Mouse (Mus musculus) heart, postnatal 0 days (tissue): Measurements from ENCODE around the gene Axin1. TPM values are rescaled to one million over a fixed set of nuclear protein-coding genes. Genes with fewer than 3 reads are reported as not detected.
A peak's percentile ranks its signal among the peaks of the same experiment; 100 is the strongest.

Experiments
- ATAC-seq: fragments of 200-750 bp; cut with Nextera tagmentation; 2 replicates; pipeline ENCODE4 v1.8.0; 2017; ENCODE audit warnings: low read depth, moderate number of reproducible peaks, moderate library complexity; ENCODE audit not compliant: insufficient read depth
- DNase-seq: peaks from one replicate; pipeline ENCODE4 v3.0.0-alpha.2; 2016; ENCODE audit warnings: low spot score
- H3K27ac ChIP-seq: fragments of 300-500 bp; sonication (generic); 2 replicates; pipeline ENCODE4 v1.5.1; 2014; ENCODE audit warnings: low read depth, mild to moderate bottlenecking
- H3K27me3 ChIP-seq: fragments of 300-500 bp; sonication (generic); 2 replicates; pipeline ENCODE4 v1.6.1; 2014; ENCODE audit warnings: low read length, mixed read lengths; ENCODE audit not compliant: control insufficient read depth, insufficient read depth
- H3K36me3 ChIP-seq: fragments of 300-500 bp; sonication (generic); replicated peaks from 2 replicates; pipeline ENCODE4 v1.6.1; 2014; ENCODE audit warnings: low read length, mixed read lengths; ENCODE audit not compliant: control insufficient read depth, insufficient read depth
- H3K4me1 ChIP-seq: fragments of 300-500 bp; sonication (generic); 2 replicates; pipeline ENCODE4 v1.6.1; 2014; ENCODE audit warnings: antibody characterized with exemption; ENCODE audit not compliant: control insufficient read depth, insufficient read depth
- H3K4me2 ChIP-seq: fragments of 300-500 bp; sonication (generic); 2 replicates; pipeline ENCODE4 v1.6.1; 2014; ENCODE audit warnings: low read depth, mild to moderate bottlenecking, low read length, moderate library complexity
- H3K4me3 ChIP-seq: fragments of 300-500 bp; sonication (generic); 2 replicates; pipeline ENCODE4 v1.5.1; 2014; ENCODE audit warnings: low read depth, low read length
- H3K9ac ChIP-seq: fragments of 300-500 bp; sonication (generic); replicated peaks from 2 replicates; pipeline ENCODE4 v1.6.1; 2014; ENCODE audit warnings: low read depth, low read length, mixed read lengths
- H3K9me3 ChIP-seq: fragments of 300-500 bp; sonication (generic); replicated peaks from 2 replicates; pipeline ENCODE4 v1.6.1; 2016; ENCODE audit warnings: low read length; ENCODE audit not compliant: control insufficient read depth
- CTCF ChIP-seq: IDR thresholded peaks from 2 replicates; pipeline ENCODE4 v1.5.1; 2016; ENCODE audit warnings: antibody characterized with exemption, control low read depth, low read depth
- EP300 ChIP-seq: IDR thresholded peaks from 2 replicates; pipeline ENCODE4 v1.6.1; 2016; ENCODE audit warnings: antibody characterized with exemption, low read depth
- WGBS: fragments of 180-500 bp; shearing (Covaris S2); extraction: QIAGEN DNeasy Blood & Tissue Kit; methylation state at CpG from one replicate; pipeline ENCODE4 v1.1.7; 2014; 5-methylcytosine and 5-hydroxymethylcytosine counted together
- polyA plus RNA-seq: library from polyadenylated mRNA; unstranded; fragments of >200 nt; fragmentation: Nextera tagmentation; extraction: Ambion mirVana; gene quantifications from 2 replicates; pipeline ENCODE4 v1.2.1, GENCODE M21; 2015
- total RNA-seq: library from RNA; depleted of rRNA; stranded (reverse); fragments of >200 nt; gene quantifications from 2 replicates; pipeline ENCODE4 v1.2.3, GENCODE M21; 2014; ENCODE audit warnings: low replicate concordance

The Axin1 gene
- total and polyA plus RNA-seq, 2 experiments from 2014 or later, result 4.2 to 21.2 TPM

DNA sequence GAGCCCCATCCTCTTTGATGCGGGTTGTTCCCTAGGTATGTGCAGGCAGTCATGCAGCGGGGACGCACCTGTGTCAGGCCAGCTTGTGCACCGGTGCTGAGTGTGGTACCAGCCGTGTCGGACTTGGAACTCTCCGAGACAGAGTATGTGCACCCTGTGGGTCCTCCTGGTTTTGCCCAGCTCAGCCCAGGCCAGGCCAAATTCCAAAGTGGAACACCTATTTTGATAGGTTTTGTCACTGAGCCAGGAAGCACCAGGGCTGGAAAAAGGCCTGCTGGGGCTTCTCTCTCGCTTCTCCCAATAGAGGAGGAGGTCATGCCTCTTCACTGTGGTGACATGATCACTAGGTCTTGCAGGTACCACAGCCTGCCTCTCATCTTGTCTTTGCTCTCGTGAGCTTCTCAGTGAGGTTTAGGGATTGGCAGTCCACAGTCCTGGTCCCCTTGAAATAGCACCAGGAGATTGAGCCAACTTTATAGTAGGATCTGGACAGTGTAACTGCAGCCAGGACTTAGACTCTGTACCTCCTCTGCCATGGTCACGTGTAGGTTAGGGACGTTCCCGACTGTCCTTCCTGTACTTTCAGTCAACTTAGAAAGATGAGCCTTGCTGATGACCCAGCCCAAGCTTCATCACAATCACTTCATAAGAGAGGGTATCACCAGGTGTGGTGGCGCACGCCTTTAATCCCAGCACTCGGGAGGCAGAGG is 54.1 kb downstream of the Axin1 start:
- no peak for DNase-seq
- Histone ChIP-seq H3K27me3 (no peaks in the 10 kb centered on the region), H3K9ac (no peak overlapping the region), H3K36me3 (peaks cover 78% of the 10 kb centered on the region), H3K4me3 (no peak overlapping the region), H3K4me1 (no peaks in the 10 kb centered on the region), H3K27ac (no peak overlapping the region), H3K9me3 (no peaks in the 10 kb centered on the region), H3K4me2 (no peak overlapping the region)
- WGBS, result 95% methylated on average over 15 of the region's 15 CpGs
- TF ChIP-seq CTCF (no peak), EP300 (no peak)
- ATAC-seq, result no peak

DNA sequence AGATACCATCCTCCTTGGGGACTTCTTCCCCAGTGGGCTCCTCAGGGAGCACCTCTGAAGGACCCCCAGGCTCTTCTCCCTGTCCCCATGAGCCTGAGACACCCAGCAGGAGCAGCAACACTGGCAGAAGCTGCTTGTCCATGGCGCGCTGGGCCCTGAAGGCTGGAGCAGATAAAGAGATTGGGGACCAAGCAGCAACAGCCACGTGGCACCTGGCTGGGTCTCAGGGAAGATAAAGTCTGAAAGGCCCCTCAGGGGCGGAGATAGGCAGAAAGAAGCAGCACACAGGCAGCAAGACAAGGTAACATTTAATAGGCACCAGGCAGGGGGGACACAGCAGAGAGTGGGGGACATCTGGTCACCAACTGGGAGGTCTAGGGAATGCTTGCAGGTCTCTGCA is 60.4 kb downstream of the Axin1 start, which contains the start of gene Pdia2:
Gene Pdia2, minus strand, starts transcription at position 196 of the 400 bp plus-strand sequence.
- Histone ChIP-seq H3K9ac (no peak within 1 kb of the TSS), H3K36me3 (peaks cover 19% of the 10 kb centered on the region), H3K9me3 (no peaks in the 10 kb centered on the region), H3K4me2 (no peak within 1 kb of the TSS), H3K4me1 (peaks cover 14% of the 10 kb centered on the region), H3K4me3 (no peak within 1 kb of the TSS), H3K27ac (no peak within 1 kb of the TSS), H3K27me3 (peaks cover 41% of the 10 kb centered on the region)
- DNase-seq (no peak), ATAC-seq (no peak)
- TF ChIP-seq EP300 (no peak), CTCF (no peak)
- WGBS, result 44% methylated on average over 4 of the region's 4 CpGs

DNA sequence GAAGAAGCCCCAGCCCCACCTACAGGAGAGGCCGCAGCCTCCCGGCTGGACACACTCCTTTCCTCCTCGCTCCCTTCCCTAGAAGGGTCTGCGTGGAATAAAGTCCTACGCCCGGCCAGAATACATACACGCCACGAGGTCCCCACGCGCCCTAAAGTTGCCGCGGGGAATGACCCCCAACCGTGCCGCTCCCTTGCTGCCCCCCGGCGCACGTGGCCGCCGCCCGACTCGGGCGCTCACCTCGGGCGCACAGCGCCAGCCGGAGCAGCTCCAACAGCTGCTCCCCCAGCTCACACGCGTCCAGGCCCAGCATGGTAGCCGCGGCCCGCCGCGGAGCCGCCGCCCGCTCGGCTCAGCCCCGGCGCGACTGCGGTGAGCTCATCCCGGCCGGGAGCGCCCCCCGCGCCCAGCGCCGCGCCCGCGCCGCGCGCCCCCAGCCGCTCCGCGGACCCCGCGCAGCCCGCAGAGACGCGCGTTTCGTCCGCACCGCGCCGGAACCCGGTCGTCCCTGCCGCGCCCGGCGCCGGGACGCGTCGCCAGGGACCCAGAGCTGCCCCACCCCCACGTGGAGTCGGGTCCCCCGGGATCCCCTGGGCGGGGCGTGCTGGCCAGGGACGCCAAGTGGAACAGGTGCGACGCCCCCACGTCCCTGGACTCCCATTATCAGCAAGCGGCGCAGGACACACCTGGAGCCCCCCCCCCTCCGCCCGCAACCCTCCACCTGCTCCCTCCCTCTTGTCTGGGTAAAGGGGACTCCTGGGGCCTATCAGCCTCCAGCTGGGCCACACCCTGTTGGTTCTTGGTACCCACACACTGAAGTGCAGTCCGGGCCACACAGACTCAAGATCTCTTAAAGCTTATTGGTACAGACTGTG is 62.6 kb downstream of the Axin1 start:
- no peak overlapping the region for H3K27ac ChIP-seq
- peaks cover 14% of the 10 kb centered on the region for H3K4me1 ChIP-seq
- no peak for DNase-seq
- TF ChIP-seq CTCF (no peak), EP300 (no peak)
- H3K9me3 ChIP-seq, result no peaks in the 10 kb centered on the region
- ATAC-seq, result peak; percentile 27; the same call in 1 of the 2 replicates
- H3K9ac ChIP-seq, result peak overlapping the region; percentile 52
- WGBS, result under 1% methylated on average over 83 of the region's 92 CpGs
- H3K4me2 ChIP-seq, result peak overlapping the region; percentile 76
- H3K36me3 ChIP-seq, result peaks cover 3% of the 10 kb centered on the region; the same call in 1 of the 2 replicates
- peak overlapping the region; percentile 46 for H3K4me3 ChIP-seq
- H3K27me3 ChIP-seq, result peaks cover 50% of the 10 kb centered on the region

DNA sequence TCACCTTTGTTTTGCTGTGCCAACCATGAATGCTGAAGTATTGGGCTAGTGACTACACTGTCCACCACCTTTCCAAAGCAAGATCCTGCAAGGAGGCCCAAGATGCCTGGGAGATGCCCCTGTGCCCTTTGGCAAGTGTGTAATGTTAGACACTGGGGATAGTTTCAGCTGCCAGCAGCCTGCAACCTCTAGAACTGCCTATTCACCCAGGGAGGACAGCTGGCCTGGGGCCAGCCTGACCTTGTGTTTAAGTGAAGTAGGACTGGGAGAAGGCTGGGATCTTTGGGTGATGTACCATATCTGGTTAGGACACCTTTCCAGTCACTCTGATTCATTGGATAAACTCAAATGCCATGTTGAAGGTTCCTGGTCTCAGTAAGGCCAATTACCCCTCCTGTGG is 63.5 kb downstream of the Axin1 start:
- Histone ChIP-seq H3K4me2 (no peak overlapping the region), H3K27ac (no peak overlapping the region), H3K4me1 (peaks cover 14% of the 10 kb centered on the region), H3K4me3 (no peak overlapping the region), H3K9ac (no peak overlapping the region), H3K9me3 (no peaks in the 10 kb centered on the region), H3K36me3 (no peaks in the 10 kb centered on the region; the same call in 1 of the 2 replicates), H3K27me3 (peaks cover 50% of the 10 kb centered on the region)
- ATAC-seq (no peak), DNase-seq (no peak)
- no peak for TF ChIP-seq CTCF

DNA sequence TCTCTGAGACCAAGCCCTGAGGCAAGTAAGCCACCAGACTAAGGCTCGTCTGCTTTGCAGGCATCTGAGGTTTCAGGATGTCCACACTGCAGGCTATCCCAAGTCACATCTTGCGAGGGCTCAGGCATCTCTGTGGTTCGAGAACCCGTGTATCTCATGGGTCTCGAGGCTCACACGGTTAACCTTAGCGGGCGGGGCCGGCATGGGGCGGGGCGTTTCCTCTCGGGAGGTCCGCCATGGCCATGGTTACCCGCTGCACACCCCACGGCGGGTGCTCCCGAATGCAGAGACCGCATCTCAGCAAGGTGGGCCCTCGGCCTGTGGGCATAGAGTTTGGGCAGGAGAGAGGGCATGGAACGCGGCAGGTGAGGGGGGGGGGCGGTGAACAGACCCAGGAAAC is 64.2 kb downstream of the Axin1 start, which contains the start of gene Rgs11:
Gene Rgs11, plus strand, starts transcription at position 215 of the 400 bp plus-strand sequence.
- DNase-seq (no peak), ATAC-seq (no peak)
- peaks cover 14% of the 10 kb centered on the region for H3K4me1 ChIP-seq
- H3K27ac ChIP-seq, result no peak within 1 kb of the TSS
- no peak within 1 kb of the TSS for H3K9ac ChIP-seq
- peaks cover 50% of the 10 kb centered on the region for H3K27me3 ChIP-seq
- H3K9me3 ChIP-seq, result no peaks in the 10 kb centered on the region
- H3K4me2 ChIP-seq, result peak within 1 kb of the TSS; percentile 87
- no peaks in the 10 kb centered on the region; the same call in 1 of the 2 replicates for H3K36me3 ChIP-seq
- TF ChIP-seq EP300, result no peak
- TF ChIP-seq CTCF, result no peak
- 2% methylated on average over 21 of the region's 22 CpGs for WGBS
- peak within 1 kb of the TSS; percentile 50 for H3K4me3 ChIP-seq
